Mouse (Mus musculus): ENCODE measurements at regions not wholly inside any gene's neighbourhood (a gene's known extent, or its start where the extent isn't known, plus 50 kb on each side); places are given as distances from the start of the nearest gene placed in this dataset.

- Histone ChIP-seq H3K27ac (ENCODE audit: low read depth, low read length) (no peak overlapping the region), H3K27me3 (ENCODE audit: control insufficient read depth, insufficient read depth, low read length) (no peaks in the 10 kb centered on the region), H3K9me3 (ENCODE audit: control insufficient read depth, low read length) (no peaks in the 10 kb centered on the region), H3K4me1 (ENCODE audit: control insufficient read depth, insufficient read depth, low read length) (no peaks in the 10 kb centered on the region), H3K4me3 (ENCODE audit: low read depth, low read length) (no peak overlapping the region), H3K9ac (ENCODE audit: low read length) (no peak overlapping the region), H3K36me3 (ENCODE audit: control insufficient read depth, insufficient read depth, low read length) (no peaks in the 10 kb centered on the region), H3K4me2 (ENCODE audit: low read depth) (no peak overlapping the region)
- DNase-seq (ENCODE audit: low spot score) (no peak), ATAC-seq (ENCODE audit: insufficient read depth, low FRiP score, low TSS enrichment) (no peak; the same call in 1 of the 2 replicates)
- WGBS: 95% methylated on average over 2 of the region's 2 CpGs
Observed at GRCm38 (mm10) chr16:68704569-68704968, 1083.9 kb upstream of the Cadm2 start.

GRCm38 (mm10) chr16:68666972-68667538 lies 1046.3 kb upstream of the Cadm2 start:
- 95% methylated on average over 4 of the region's 4 CpGs for WGBS

GRCm38 (mm10) chr16:68658436-68658835 lies 1037.7 kb upstream of the Cadm2 start:
- DNase-seq (ENCODE audit: low spot score) (peak; percentile 22), ATAC-seq (ENCODE audit: insufficient read depth, low FRiP score, low TSS enrichment) (no peak)
- no peaks in the 10 kb centered on the region for H3K9me3 ChIP-seq (ENCODE audit: control insufficient read depth, low read length)
- no peak overlapping the region for H3K4me2 ChIP-seq (ENCODE audit: low read depth)
- no peak overlapping the region for H3K27ac ChIP-seq (ENCODE audit: low read depth, low read length)
- no peak overlapping the region for H3K4me3 ChIP-seq (ENCODE audit: low read depth, low read length)
- H3K9ac ChIP-seq (ENCODE audit: low read length): no peak overlapping the region
- H3K27me3 ChIP-seq (ENCODE audit: control insufficient read depth, insufficient read depth, low read length): no peaks in the 10 kb centered on the region
- WGBS: 65% methylated on average over 4 of the region's 4 CpGs
- no peaks in the 10 kb centered on the region for H3K4me1 ChIP-seq (ENCODE audit: control insufficient read depth, insufficient read depth, low read length)
- H3K36me3 ChIP-seq (ENCODE audit: control insufficient read depth, insufficient read depth, low read length): no peaks in the 10 kb centered on the region

More at GRCm38 (mm10) chr16:68666972-68667538, 1046.3 kb upstream of the Cadm2 start:
- Histone ChIP-seq H3K36me3 (ENCODE audit: control insufficient read depth, insufficient read depth, low read length) (no peaks in the 10 kb centered on the region), H3K4me1 (ENCODE audit: control insufficient read depth, insufficient read depth, low read length) (no peaks in the 10 kb centered on the region), H3K4me3 (ENCODE audit: low read depth, low read length) (no peak overlapping the region), H3K4me2 (ENCODE audit: low read depth) (no peak overlapping the region), H3K27me3 (ENCODE audit: control insufficient read depth, insufficient read depth, low read length) (no peaks in the 10 kb centered on the region), H3K9ac (ENCODE audit: low read length) (no peak overlapping the region), H3K9me3 (ENCODE audit: control insufficient read depth, low read length) (no peaks in the 10 kb centered on the region), H3K27ac (ENCODE audit: low read depth, low read length) (no peak overlapping the region)
- no peak for DNase-seq (ENCODE audit: low spot score)
- ATAC-seq (ENCODE audit: insufficient read depth, low FRiP score, low TSS enrichment): no peak

- H3K36me3 ChIP-seq (ENCODE audit: control insufficient read depth, insufficient read depth, low read length): no peaks in the 10 kb centered on the region
- H3K4me2 ChIP-seq (ENCODE audit: low read depth): no peak overlapping the region
- no peak overlapping the region for H3K27ac ChIP-seq (ENCODE audit: low read depth, low read length)
- 63% methylated on average over 2 of the region's 2 CpGs for WGBS
- H3K9ac ChIP-seq (ENCODE audit: low read length): no peak overlapping the region
- H3K9me3 ChIP-seq (ENCODE audit: control insufficient read depth, low read length): no peaks in the 10 kb centered on the region
- H3K4me1 ChIP-seq (ENCODE audit: control insufficient read depth, insufficient read depth, low read length): no peaks in the 10 kb centered on the region
- ATAC-seq (ENCODE audit: insufficient read depth, low FRiP score, low TSS enrichment): no peak
- no peak overlapping the region for H3K4me3 ChIP-seq (ENCODE audit: low read depth, low read length)
- no peaks in the 10 kb centered on the region for H3K27me3 ChIP-seq (ENCODE audit: control insufficient read depth, insufficient read depth, low read length)
- DNase-seq (ENCODE audit: low spot score): no peak
Observed at GRCm38 (mm10) chr16:68627976-68628375, 1007.3 kb upstream of the Cadm2 start.

DNA sequence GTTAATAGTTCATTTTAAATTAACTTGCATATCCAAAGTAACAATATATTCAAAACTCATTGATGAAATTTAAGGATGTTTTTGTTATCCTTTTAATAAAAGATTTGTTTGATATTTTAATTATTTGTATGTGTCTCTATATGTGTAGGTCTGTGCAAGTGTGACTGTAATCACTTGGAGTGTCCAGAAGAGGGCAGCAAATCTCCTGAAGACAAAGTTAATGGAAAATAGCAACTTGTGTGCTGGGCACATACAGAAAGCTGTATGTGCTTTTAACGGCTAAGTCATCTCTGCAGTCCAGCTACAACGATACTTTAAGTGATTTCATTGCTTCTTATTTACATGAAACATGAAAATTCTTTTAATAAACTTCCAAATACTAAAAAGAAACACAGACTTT lies 993.3 kb upstream of the Cadm2 start:
- Histone ChIP-seq H3K9ac (ENCODE audit: low read length) (no peak overlapping the region), H3K36me3 (ENCODE audit: control insufficient read depth, insufficient read depth, low read length) (no peaks in the 10 kb centered on the region), H3K4me2 (ENCODE audit: low read depth) (no peak overlapping the region), H3K27me3 (ENCODE audit: control insufficient read depth, insufficient read depth, low read length) (no peaks in the 10 kb centered on the region), H3K27ac (ENCODE audit: low read depth, low read length) (no peak overlapping the region), H3K9me3 (ENCODE audit: control insufficient read depth, low read length) (no peaks in the 10 kb centered on the region), H3K4me1 (ENCODE audit: control insufficient read depth, insufficient read depth, low read length) (no peaks in the 10 kb centered on the region), H3K4me3 (ENCODE audit: low read depth, low read length) (no peak overlapping the region)
- 75% methylated on average over 2 of the region's 2 CpGs for WGBS
- DNase-seq (ENCODE audit: low spot score): no peak
- ATAC-seq (ENCODE audit: insufficient read depth, low FRiP score, low TSS enrichment): peak; percentile 35; the same call in 1 of the 2 replicates
